ENCODE assay signal across 11 mouse cellular contexts in genomic region chr7:124681212-124681611, GRCm38 (mm10).
DNase-seq lines count a peak whose midpoint lies in the region; ATAC-seq lines count a peak whose summit lies in the region.
"Had no signal": no experiment of that assay in that cellular context is flagged by ENCODE, and none has a peak within 500 bp of the region (broad histone marks: within the 10 kb centered on the region; RNA-seq: fewer than 3 reads in every experiment).

No protein-coding gene starts in this region.

- no peak overlapping the region for H3K9ac ChIP-seq in forebrain, embryonic 16.5 days (replicated peaks; ENCODE audit: low read depth, low read length)
- no peak overlapping the region for H3K9ac ChIP-seq in heart, embryonic 12.5 days

- H3K27me3 ChIP-seq in forebrain, embryonic 16.5 days (replicated peaks; ENCODE audit: control insufficient read depth, insufficient read depth, low read length) = no peaks in the 10 kb centered on the region
- no peaks in the 10 kb centered on the region for H3K27me3 ChIP-seq in heart, embryonic 12.5 days (replicated peaks)

- H3K4me1 ChIP-seq in forebrain, embryonic 16.5 days (replicated peaks; ENCODE audit: control insufficient read depth, insufficient read depth, low read length) = no peaks in the 10 kb centered on the region
- no peaks in the 10 kb centered on the region for H3K4me1 ChIP-seq in heart, embryonic 12.5 days (replicated peaks)

- no peak overlapping the region for H3K4me2 ChIP-seq in forebrain, embryonic 16.5 days (ENCODE audit: low read length)
- no peak overlapping the region for H3K4me2 ChIP-seq in heart, embryonic 12.5 days

- peak; percentile 43; the same call in 1 of the 2 replicates for ATAC-seq in forebrain, embryonic 16.5 days
- no peak for ATAC-seq in heart, embryonic 12.5 days (ENCODE audit: insufficient number of reproducible peaks, low FRiP score)

- no peak overlapping the region for H3K27ac ChIP-seq in forebrain, embryonic 16.5 days (ENCODE audit: low read length)
- H3K27ac ChIP-seq in heart, embryonic 12.5 days (ENCODE audit: poor library complexity, severe bottlenecking) = no peak overlapping the region

- H3K9me3 ChIP-seq in forebrain, embryonic 16.5 days (ENCODE audit: control insufficient read depth, low read length) = no peaks in the 10 kb centered on the region
- H3K9me3 ChIP-seq in heart, embryonic 12.5 days (replicated peaks) = no peaks in the 10 kb centered on the region

- DNase-seq in cerebellum, adult 8-10 months = peak; percentile 30
- peak; percentile 53 to 59 for DNase-seq in layer of hippocampus, postnatal 25 days (ENCODE audit: extremely low spot score in 1 of 2, low spot score in 1 of 2)
- peak; percentile 82 for DNase-seq in right cerebral cortex, postnatal 25 days
- no peak for DNase-seq in urinary bladder, postnatal 4 days (ENCODE audit: low spot score in 2 of 2)
- no peak for DNase-seq in heart, adult 8-10 months (ENCODE audit: low spot score)
- DNase-seq: kidney, adult 11 months; lung, postnatal 36 days; thymus, postnatal 36 days had no signal

- WGBS in forebrain, embryonic 16.5 days = 70% methylated on average over 10 of the region's 10 CpGs
- WGBS in heart, embryonic 12.5 days = 69% methylated on average over 10 of the region's 10 CpGs

- no peak overlapping the region for H3K4me3 ChIP-seq in forebrain, embryonic 16.5 days (replicated peaks; ENCODE audit: low read length)
- no peak overlapping the region for H3K4me3 ChIP-seq in heart, embryonic 12.5 days
- H3K4me3 ChIP-seq: myocyte had no signal

- H3K36me3 ChIP-seq in forebrain, embryonic 16.5 days (ENCODE audit: control insufficient read depth, insufficient read depth) = no peaks in the 10 kb centered on the region
- no peaks in the 10 kb centered on the region for H3K36me3 ChIP-seq in heart, embryonic 12.5 days

Comparison
In these comparisons a context has a peak if more than half of its experiments do, and no peak if none do; other contexts are left out.
1. DNase-seq: peak in cerebellum, adult 8-10 months (single experiment), layer of hippocampus, postnatal 25 days (2 of 2) and right cerebral cortex, postnatal 25 days (single experiment); none in urinary bladder, postnatal 4 days (0 of 2) and heart, adult 8-10 months (single experiment).